Mouse (Mus musculus): ENCODE results near the gene Rnf183.
"Not testable (repeated sequence)": the region's sequence is repeated elsewhere in the genome, so short reads cannot be mapped to it uniquely, and the experiment has no call there.

Rnf183 gene

DNA sequence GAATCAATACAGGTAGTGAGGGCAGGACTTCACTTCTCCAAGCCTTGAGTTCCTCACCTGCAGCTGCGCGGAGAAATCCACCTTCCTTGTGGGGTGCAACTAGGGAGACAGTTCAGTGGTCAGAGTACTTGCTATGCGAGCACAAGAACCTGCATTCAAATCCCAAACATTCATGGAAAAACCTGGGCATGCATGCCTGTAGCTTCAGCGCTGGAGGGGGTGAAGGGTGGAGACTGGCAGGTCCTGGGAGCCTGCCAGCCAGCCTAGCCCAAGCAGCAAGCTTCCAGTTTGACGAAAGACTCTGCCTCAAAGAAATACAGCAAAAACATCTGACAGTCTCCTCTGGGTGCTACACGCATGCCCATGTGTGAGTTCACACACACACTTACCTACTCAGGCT is at the start of gene Rnf183:
Gene Rnf183, minus strand, starts transcription at position 172 of the 400 bp plus-strand sequence.
- DNase-seq = no peak

DNA sequence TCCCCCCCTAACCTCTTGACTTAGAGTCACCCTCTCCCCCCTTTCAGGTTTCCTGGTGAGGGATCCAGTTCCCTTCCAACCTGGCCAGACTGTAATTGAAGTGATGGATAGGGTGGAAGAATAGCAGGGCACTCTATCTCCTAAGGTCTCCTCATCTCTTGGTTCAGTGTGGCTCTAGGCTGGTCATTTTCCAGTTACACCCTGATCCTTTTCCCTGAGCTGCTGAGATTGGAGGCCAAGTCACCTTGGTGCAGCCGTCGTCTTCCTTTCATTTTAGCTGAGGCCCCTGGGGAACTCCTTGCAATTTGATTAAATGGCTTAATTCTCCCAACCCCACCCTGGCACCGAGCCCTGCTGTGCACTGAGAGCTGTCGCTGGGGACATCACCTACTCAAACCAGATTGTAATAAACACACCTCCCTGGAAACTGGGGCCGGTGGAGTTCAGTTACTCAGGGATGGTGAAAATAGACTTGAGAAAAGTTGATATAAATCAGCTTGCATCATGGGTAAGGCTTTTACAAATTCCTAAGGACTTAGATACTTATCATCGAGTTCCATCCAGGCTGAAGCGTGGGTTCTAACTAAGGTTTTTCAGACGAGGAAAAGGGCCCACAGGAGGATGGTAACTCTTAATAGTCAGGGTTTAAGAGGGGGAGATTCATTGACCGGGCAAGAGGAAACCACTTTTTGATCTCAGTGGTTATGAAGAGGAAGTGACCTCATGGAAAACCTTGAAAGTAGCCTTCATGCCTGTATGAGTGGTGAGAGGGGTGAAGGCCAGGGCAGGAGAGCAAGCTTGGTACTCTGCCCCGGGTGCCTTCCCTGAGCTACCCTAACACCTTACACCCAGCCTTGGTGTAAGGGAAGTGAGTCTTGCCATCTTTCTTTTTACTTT is 45.9 kb upstream of the Rnf183 start:
- no peak for DNase-seq

DNA sequence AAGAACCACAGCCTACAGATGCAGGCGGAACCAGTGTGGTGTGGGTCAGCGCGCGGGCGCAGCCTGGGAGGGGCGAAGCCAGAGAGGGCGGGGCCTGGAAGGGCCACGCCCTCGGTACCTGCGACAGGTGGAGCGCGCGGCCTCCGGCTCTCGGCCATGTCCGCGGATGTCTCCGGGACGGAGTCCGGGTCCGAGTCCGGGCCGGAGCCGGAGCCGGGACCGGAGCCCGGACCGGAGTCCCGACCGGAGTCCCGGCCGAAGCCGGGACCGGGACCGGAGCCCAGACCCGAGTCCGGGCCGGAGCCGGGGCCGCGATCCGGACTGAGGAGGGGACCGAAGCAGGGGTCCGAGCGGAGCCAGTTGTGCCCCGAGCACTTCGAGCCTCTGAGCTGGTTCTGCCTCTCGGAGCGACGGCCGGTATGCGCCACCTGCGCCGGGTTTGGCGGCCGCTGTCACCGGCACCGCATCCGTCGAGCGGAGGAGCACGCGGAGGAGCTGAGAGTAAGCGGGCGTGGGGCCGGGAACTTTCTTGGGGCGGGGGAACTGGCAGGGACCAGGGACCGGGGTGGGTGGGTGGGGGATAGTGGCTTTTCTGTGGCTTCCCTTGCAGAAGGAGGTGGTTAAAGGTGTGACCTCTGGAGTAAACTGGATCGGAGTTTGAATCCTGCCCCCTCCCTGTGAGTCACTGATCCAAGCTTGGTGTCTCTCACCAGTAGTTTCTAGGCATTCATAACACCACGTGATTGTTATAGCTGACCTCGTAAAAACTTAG is 45.1 kb upstream of the Rnf183 start, which contains the start of gene Bspry:
Gene Bspry, plus strand, starts transcription at position 117 of the 772 bp plus-strand sequence.
- DNase-seq = peak; percentile 37

DNA sequence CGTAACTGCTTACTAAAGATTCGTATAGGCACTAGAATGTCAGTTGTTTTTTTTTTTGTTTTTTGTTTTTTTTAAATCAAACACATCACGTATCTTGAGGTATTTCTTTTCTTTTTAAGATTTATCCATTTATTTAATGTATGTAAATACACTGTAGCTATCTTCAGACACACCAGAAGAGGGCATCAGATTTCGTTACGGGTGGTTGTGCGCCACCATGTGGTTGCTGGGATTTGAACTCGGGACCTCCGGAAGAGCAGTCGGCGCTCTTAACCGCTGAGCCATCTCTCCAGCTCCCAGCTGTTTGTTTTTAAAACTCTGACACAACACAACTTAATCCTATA is 44.5 kb upstream of the Rnf183 start:
- not testable (repeated sequence) for DNase-seq

DNA sequence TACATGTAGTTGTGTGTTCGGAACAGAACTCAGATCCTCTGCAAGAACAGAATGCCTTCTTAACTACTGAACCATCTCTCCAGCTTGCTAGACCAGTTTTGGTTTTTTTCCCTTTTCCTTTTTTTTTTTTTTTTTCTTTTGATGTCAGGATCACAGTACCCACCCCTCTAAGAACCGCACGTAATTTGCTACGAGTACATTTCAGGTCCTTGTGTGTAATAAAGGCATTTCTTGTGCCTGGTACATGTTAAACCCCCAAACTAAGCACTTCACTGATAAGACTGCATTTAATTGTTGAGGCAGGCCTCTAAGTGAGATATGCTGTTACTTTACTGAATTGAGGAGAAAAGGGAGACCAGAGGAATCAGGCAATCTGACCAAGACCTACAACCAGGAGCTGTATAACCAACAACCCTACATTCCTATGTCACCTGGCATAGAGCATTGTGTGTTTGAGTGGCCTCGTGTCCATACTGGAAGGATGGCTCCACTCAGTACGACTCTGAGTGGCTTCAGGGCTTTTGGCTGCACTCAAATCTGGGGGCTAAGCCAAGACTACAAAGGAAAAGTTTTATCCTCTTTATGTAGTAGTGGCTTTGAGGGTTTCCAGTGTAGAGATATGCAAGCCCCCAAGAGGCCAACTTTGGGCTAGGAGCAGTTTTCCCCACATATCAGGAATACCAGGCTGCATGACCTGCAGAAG is 42.6 kb upstream of the Rnf183 start:
- DNase-seq = no peak

DNA sequence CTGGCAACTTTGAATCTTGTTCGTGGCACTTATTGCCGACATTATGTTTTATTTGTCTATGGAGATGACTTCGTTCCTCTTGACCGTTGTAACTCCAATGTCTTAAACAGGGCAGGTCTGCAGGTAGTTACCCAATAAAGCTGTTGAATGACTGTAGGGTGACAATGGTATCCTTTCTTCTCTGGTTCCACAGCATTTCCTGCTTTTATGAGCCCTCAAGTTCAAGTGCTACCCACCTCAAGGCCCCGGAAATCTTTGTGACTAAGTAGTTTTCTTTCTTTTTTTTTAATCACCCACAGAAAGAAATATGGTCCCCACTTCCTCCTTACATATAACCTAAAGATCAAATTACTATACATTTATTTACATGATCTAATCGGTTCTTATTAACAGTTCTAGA is 40.7 kb upstream of the Rnf183 start:
- no peak for DNase-seq

DNA sequence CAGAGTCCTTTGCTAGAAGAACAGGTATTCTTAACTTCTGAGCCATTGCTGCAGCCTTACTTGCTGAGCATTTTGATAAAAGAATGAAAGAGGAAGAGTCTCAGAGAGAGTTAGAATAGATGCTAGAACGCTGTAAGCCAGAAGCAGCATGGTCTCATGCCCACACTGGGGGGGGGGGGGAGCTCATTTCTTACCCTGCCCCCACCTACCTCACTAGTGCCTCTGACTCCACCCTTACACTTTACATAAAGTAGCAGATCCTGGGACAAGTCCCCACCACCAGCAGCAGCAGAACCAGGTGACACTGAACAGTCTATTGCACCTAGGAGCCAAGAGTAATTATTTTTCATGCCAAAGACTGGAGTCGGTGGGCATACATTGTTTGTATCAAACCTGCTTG is 40.1 kb upstream of the Rnf183 start:
- DNase-seq = no peak

DNA sequence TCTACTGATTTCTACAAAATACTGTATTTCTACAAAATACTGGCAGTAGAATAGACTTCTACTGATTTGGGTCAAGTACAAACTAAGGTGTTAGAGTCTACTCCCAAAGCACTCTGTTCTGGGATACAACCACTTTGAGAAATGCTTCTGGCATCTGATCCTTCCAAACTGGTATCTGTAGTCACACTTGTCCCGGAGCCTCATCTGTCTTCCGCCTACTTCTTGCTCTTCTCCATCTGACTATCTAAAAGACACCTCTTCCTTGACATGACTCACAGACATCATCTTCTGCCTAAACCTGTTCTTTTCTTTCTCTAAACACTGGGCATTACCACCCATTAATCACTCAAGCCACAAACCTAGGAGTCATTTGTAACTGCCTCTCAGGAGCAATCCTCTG is 37.0 kb upstream of the Rnf183 start:
- DNase-seq = no peak

DNA sequence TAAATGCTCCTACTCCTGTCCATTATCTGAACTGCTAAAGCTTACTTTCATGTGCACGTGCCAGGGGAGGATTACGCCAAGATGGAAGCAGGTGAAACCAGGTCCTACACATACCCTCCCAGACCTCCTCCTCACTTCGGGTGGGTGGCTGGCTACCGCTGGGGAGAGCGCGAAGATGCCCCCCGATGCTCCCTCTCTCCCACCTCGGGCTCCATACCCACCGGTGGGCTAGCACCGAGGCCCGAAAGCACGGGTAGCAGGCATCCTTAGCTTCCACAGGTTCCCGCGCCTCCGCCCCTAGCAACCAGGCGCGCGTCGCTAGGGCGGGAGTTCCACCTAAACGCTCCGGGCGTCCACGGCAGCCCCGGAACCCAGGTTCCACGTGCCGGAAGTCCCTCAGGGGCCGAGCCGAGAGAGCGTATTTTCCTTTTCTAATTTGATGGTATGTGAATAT is 35.6 kb upstream of the Rnf183 start, which contains the start of gene Wdr31:
Gene Wdr31, minus strand, starts transcription at position 299 of the 454 bp plus-strand sequence.
- peak; percentile 88 for DNase-seq

DNA sequence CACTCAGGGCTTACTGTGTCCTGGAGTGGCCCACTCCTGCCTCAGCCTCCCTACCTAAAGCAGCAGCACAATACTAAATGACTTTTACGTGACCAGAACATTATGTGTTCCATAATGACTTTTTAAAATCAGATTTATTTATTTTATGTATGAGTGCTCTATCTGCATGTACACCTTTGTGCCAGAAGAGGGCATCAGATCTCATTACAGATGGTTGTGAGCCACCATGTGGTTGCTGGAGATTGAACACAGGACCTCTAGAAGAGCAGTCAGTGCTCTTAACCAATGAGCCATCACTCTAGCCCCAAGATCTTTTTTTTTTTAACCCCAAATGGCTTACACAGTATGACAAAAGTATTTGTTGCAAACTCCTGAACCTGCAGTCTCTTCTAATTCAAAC is 33.1 kb upstream of the Rnf183 start:
- no peak for DNase-seq

DNA sequence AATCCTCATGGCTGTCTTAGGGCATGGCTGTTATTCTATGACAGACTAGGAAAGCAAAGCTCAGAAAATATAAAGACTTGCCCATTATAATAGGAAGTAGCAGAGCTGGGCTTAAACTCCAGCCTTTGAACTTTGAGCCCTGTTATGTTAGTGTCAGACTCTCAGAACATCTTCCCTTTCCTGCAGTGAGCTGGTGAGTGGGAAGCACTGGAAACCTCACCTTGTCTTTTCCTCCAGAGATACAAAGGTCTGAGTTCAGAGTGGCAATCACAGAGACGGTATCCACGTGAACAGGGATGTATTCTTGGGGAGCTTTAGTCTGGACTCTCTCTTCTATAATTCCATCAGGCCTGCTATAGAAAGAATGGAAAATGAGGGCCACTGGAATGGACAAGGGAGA is 28.1 kb upstream of the Rnf183 start:
- no peak for DNase-seq

DNA sequence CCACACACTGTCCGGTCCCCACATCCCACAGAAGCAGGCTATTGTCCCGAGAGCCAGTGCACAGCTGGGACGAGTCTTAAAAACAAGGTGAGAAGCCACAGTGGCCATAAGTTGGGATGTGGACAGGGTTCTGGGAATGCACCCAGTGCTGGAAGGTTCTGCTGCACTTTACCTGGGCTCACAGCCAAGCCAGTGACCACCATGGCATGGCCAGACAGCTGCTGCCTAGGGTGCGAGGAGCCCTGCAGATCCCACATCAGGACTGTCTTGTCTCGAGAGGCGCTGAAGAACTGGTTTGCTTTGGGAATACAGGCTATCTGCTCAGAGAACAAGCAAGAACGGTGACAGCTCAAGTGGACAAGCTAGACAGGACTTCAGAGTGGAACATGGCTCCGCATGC is 25.3 kb upstream of the Rnf183 start:
- no peak for DNase-seq

DNA sequence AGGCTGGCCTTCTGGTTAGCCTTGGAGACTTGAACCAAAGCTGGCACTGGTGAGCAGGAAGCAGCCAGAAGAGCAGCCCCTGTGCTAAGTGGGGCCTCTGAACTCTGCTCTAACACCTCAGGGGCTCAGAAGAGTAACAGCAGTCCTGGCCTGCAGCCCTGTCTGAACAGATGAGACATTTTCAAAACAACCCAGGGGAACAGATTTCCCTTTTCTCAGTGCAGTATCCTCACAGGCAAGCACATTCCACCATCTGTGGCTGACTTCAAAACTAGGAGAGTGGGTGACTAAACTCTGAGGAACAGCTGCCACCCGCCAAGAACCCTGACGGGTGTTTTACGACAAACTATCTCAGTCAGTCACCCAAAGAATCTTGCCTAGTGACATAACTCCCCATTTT is 24.0 kb upstream of the Rnf183 start:
- no peak for DNase-seq

DNA sequence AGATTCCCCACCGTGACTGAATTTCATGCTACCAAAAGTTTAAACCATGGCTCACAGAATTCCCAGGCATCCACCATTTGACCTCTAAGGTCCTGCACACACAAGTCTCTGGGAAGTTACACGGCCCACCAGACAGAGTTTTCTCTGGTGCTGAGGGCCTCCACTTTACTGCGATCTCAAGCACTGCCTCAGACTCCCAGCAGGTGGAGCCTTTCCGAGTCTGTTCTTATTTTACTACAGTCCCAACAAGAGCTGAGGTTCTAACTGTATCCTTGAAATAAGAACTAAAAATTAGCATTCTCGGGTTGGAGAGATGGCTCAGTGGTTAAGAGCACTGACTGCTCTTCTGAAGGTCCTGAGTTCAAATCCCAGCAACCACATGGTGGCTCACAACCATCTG is 19.9 kb upstream of the Rnf183 start:
- peak; percentile 48 for DNase-seq

DNA sequence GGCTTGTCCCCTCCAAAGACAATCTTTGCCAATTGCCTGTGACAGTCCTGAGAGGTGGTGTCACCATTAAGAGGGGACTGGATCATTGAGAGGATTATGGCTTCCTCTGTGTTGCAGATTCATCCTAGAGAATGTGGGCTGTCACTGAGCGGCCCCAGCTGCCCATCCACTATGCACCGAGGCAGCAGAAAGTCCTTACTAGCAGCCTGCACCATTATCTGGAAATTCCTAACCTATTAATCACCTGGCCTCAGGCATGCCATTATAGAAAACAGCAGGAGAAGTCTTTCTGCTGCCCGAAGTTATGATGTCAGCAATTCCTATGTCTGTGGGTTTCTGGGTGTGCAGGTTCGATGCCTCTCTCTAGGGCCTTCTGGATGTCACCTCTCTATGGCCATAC is 5.9 kb upstream of the Rnf183 start:
- no peak for DNase-seq

DNA sequence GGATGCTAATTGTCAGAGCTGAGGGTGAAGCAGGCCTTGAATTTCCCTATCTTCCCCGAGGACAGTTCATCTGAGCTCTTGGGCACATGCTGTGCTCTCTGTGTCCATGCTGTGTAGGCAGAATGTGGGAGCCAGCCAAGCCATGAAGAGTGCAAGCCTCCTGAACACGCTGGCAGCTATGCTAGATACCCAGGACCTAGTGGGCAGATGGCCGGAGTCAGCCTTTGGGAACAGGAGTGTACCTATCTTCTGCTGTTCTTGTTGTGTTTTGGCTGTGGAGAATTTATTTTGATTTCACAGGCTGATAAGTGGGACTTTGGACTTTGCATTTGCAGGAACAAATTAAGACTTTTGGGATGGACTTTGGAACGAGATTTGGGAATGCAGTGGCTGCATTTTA is 5.5 kb upstream of the Rnf183 start:
- no peak for DNase-seq

DNA sequence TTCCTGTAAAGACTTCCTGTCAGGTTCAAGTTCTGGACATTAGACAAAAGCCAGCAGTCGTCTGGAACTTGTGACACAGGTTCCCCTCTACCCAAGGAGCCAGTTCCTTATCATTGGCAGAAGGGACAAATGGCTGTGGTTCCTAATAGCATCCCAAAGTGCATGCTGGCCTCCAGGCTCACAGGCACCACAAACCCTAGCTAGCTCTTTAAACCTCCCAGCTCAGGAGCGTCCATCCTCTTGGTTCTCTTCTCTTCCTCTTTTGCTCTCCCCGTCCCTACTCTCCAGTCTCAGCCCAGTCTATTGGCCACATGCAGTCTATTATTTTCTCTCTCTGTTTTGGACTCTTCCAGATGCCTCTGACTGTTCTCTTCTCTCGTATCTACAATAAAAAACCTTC is 4.7 kb upstream of the Rnf183 start:
- DNase-seq = no peak

DNA sequence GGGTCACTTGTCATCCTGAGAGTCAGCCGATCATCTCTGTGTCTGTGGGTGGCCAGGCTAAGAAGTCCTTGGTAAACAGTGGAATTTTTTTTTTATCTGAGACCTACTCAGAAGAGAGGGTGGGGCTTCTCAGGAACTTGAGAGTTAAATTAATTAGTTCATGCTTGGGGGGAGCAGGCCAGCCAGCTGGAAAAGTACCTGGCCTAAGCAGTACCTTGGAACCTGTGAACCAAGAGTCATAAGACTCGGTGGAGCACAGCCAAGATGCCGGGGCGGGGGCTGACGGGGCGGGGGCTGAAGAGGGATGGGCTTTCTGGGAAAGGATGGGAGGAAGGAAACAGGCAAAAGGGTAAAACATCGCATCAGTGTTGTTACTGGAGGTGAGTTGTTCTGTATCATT is 2.8 kb upstream of the Rnf183 start:
- no peak for DNase-seq

DNA sequence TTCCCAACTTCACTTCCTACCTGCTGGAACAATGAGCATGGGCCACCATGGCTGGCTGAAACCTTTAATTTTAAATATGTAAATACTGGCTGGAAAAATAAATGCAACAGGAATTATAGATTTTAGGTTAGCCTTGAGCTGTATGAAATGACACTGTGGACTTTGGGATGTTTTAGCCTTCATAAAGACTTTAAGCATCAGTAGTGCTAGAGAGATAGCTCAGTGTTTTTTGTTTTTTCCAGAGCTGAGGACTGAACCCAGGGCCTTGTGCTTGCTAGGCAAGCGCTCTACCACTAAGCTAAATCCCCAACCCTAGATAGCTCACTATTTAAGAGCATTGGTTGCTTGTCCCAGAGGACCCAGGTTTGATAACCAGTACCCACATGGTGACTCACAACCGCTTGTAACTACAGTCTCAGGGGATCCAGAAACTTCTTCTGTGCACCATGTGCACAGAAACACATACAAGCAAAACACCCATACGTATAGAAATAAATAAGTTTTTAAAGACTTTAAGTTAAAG is 2.3 kb upstream of the Rnf183 start:
- no peak for DNase-seq

DNA sequence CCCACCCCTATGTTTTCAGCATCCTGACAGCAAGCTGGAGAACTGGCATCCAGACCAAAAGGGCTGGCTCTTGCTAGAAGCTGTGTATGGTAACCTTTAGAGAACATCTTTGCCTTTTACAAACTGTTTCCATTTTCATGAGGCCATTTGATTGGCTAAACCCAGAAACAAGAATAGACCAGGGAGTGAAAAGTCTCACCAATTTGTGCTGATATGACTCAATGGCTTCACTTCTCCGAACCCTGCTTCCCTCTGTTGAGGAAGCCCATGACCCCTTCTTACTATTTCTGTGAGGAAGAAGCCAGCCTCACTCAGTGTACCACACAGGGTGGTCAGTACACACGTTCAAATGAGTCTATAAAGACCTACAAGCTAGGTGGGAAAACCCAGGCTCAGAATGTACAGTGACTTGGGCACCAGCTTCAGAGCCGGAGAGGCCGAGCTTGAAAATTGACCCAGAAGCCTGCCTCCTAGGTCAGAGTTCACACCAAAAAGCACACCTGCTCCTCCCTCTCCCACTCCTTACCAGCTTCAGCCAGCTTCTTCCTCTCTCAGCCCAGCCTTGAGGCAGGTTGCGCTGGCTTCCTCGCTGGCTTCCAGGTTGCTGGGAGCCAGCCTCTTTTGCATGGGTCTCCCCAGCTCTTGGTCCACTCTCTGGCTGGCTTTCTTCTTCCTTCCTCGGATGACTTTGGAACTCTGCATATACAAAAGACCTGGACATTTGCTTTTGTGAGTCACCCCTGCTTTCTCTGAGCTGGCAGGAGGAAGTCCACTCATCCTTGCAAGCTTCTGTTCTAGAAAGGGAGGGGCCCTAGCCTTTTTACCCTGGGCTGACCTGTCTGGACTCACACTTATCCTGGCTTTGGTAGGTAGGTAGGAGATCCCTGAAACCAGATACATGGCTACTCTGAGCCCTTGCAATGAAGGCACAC is 847 bp downstream of the Rnf183 start:
- DNase-seq = no peak

DNA sequence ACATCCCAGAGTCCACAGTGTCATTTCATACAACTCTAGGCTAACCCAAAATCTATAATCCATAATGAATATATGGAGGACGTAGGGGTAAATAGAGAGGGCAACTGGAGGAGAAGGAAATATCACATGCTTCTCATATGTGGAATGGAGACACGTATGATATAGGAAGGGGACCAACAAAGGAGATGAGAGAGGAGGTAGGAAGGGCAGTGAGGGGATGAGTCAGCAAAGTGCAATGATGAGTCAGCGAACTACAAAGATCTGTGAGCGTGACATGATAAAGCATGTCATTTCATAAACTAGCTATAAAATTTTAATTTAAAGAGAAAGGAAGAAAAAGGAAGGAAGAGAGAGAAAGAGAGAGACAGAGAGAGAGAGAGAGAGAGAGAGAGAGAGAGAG is 3.5 kb downstream of the Rnf183 start:
- no peak for DNase-seq

DNA sequence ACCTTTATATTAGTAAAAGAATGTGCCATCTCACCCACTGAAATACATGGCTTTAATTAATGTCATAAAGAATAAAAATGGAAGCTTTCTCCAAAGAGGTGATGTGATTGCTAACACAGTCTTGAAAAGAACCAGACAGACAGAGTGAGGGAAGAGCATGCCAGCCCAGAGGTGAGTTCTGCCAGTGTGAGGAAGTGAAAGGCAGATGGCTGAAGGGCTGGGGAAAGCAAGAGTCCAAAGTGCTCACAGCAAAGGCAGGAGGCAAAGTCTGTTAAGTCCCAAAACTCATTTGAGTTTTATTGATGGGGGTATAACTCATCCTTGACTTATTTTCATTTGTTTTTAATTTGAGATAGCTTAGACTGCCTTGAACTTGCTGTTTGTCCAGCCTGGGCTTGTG is 4.4 kb downstream of the Rnf183 start:
- DNase-seq = no peak

Measured in retina, postnatal 1 day (tissue).